Mouse (Mus musculus) midbrain, embryonic 12.5 days (tissue): ENCODE data around the gene Cd248. TPM values are rescaled to one million over a fixed set of nuclear protein-coding genes. Genes with fewer than 3 reads are reported as not detected.

ENCODE experiments used
- ATAC-seq: fragments of 200-750 bp; cut with Nextera tagmentation; 2 replicates; pipeline ENCODE4 v1.8.0; 2017; ENCODE audit warnings: low read depth, moderate TSS enrichment, moderate library complexity; ENCODE audit not compliant: low FRiP score
- H3K27ac ChIP-seq: fragments of 300-500 bp; sonication (generic); replicated peaks from 2 replicates; pipeline ENCODE4 v1.5.1; 2016; ENCODE audit warnings: mild to moderate bottlenecking
- H3K27me3 ChIP-seq: fragments of 300-500 bp; sonication (generic); 2 replicates; pipeline ENCODE4 v1.6.1; 2016; ENCODE audit warnings: mild to moderate bottlenecking
- H3K36me3 ChIP-seq: fragments of 300-500 bp; sonication (generic); 2 replicates; pipeline ENCODE4 v1.6.1; 2016
- H3K4me1 ChIP-seq: fragments of 300-500 bp; sonication (generic); 2 replicates; pipeline ENCODE4 v1.6.1; 2016
- H3K4me2 ChIP-seq: fragments of 300-500 bp; sonication (generic); replicated peaks from 2 replicates; pipeline ENCODE4 v1.6.1; 2016; ENCODE audit warnings: mild to moderate bottlenecking, moderate library complexity
- H3K4me3 ChIP-seq: fragments of 300-500 bp; sonication (generic); 2 replicates; pipeline ENCODE4 v1.5.1; 2016; ENCODE audit warnings: mild to moderate bottlenecking
- H3K9ac ChIP-seq: fragments of 300-500 bp; sonication (generic); replicated peaks from 2 replicates; pipeline ENCODE4 v1.6.1; 2016; ENCODE audit warnings: mild to moderate bottlenecking, moderate library complexity
- H3K9me3 ChIP-seq: fragments of 300-500 bp; sonication (generic); 2 replicates; pipeline ENCODE4 v1.6.1; 2016; ENCODE audit warnings: mild to moderate bottlenecking
- WGBS: fragments of 180-500 bp; shearing (Covaris S2); methylation state at CpG from one replicate; pipeline ENCODE4 v1.1.7; 2016; 5-methylcytosine and 5-hydroxymethylcytosine counted together
- polyA plus RNA-seq: library from polyadenylated mRNA; unstranded; fragments of >200 nt; fragmentation: Nextera tagmentation; extraction: Ambion mirVana; gene quantifications from 2 replicates; pipeline ENCODE4 v1.2.1, GENCODE M21; 2016

Cd248 gene
- polyA plus RNA-seq, 1 experiment from 2014 or later = 31.5 TPM

GRCm38 (mm10) chr19:5056251-5056650 is 11.6 kb upstream of the Cd248 start:
- peaks cover 31% of the 10 kb centered on the region for H3K4me1 ChIP-seq
- whole genome bisulfite sequencing = 10% methylated on average over 6 of the region's 6 CpGs
- no peak overlapping the region for H3K4me2 ChIP-seq

GRCm38 (mm10) chr19:5057876-5058775 is 9.8 kb upstream of the Cd248 start:
- H3K9me3 ChIP-seq = no peaks in the 10 kb centered on the region
- H3K27me3 ChIP-seq = peaks cover 37% of the 10 kb centered on the region
- no peak overlapping the region for H3K4me2 ChIP-seq
- peaks cover 31% of the 10 kb centered on the region for H3K4me1 ChIP-seq
- 0 out of 2 replicates have a peak overlapping the region, but pooled peaks have one; percentile 26 for H3K9ac ChIP-seq
- ATAC-seq = no peak
- no peak overlapping the region for H3K4me3 ChIP-seq
- H3K27ac ChIP-seq = no peak overlapping the region
- no peaks in the 10 kb centered on the region for H3K36me3 ChIP-seq
- 26% methylated on average over 16 of the region's 16 CpGs for WGBS

More at GRCm38 (mm10) chr19:5056251-5056650, 11.6 kb upstream of the Cd248 start:
- peak; percentile 13; the same call in 1 of the 2 replicates for ATAC-seq
- Histone ChIP-seq H3K27ac (no peak overlapping the region), H3K9me3 (no peaks in the 10 kb centered on the region), H3K9ac (no peak overlapping the region), H3K27me3 (peaks cover 56% of the 10 kb centered on the region), H3K4me3 (no peak overlapping the region), H3K36me3 (no peaks in the 10 kb centered on the region)

GRCm38 (mm10) chr19:5058801-5059771 is 8.8 kb upstream of the Cd248 start:
- no peak overlapping the region for H3K27ac ChIP-seq
- WGBS = 9% methylated on average over 10 of the region's 10 CpGs
- no peak overlapping the region for H3K4me2 ChIP-seq
- ATAC-seq = no peak
- 0 out of 2 replicates have a peak overlapping the region, but pooled peaks have one; percentile 26 for H3K9ac ChIP-seq
- H3K4me1 ChIP-seq = peaks cover 31% of the 10 kb centered on the region
- no peak overlapping the region for H3K4me3 ChIP-seq
- peaks cover 27% of the 10 kb centered on the region for H3K27me3 ChIP-seq
- no peaks in the 10 kb centered on the region for H3K9me3 ChIP-seq
- H3K36me3 ChIP-seq = no peaks in the 10 kb centered on the region

GRCm38 (mm10) chr19:5060365-5061330 is 7.2 kb upstream of the Cd248 start:
- no peak overlapping the region for H3K27ac ChIP-seq
- H3K27me3 ChIP-seq = peaks cover 25% of the 10 kb centered on the region
- H3K9ac ChIP-seq = no peak overlapping the region
- no peak overlapping the region for H3K4me2 ChIP-seq
- ATAC-seq = no peak
- 27% methylated on average over 5 of the region's 5 CpGs for WGBS
- peaks cover 31% of the 10 kb centered on the region for H3K4me1 ChIP-seq
- no peak overlapping the region for H3K4me3 ChIP-seq
- no peaks in the 10 kb centered on the region for H3K9me3 ChIP-seq
- H3K36me3 ChIP-seq = no peaks in the 10 kb centered on the region

- 87% methylated on average over 5 of the region's 5 CpGs for WGBS
- no peak overlapping the region for H3K9ac ChIP-seq
- no peak overlapping the region for H3K4me3 ChIP-seq
- H3K27ac ChIP-seq = no peak overlapping the region
- peaks cover 39% of the 10 kb centered on the region for H3K27me3 ChIP-seq
- H3K4me2 ChIP-seq = no peak overlapping the region
- H3K36me3 ChIP-seq = no peaks in the 10 kb centered on the region
- no peak for ATAC-seq
- no peaks in the 10 kb centered on the region for H3K9me3 ChIP-seq
- peaks cover 27% of the 10 kb centered on the region for H3K4me1 ChIP-seq
Observed at GRCm38 (mm10) chr19:5062041-5062440, 5.8 kb upstream of the Cd248 start.

GRCm38 (mm10) chr19:5062446-5062845 is 5.4 kb upstream of the Cd248 start:
- peaks cover 43% of the 10 kb centered on the region for H3K27me3 ChIP-seq
- H3K4me3 ChIP-seq = no peak overlapping the region
- no peaks in the 10 kb centered on the region for H3K9me3 ChIP-seq
- H3K36me3 ChIP-seq = no peaks in the 10 kb centered on the region
- no peak for ATAC-seq
- peaks cover 31% of the 10 kb centered on the region for H3K4me1 ChIP-seq
- no peak overlapping the region for H3K27ac ChIP-seq
- no peak overlapping the region for H3K9ac ChIP-seq
- 79% methylated on average over 6 of the region's 6 CpGs for WGBS
- no peak overlapping the region for H3K4me2 ChIP-seq

GRCm38 (mm10) chr19:5065104-5065503 is 2.8 kb upstream of the Cd248 start:
- Histone ChIP-seq H3K4me1 (peaks cover 41% of the 10 kb centered on the region), H3K9me3 (no peaks in the 10 kb centered on the region), H3K27ac (no peak overlapping the region), H3K36me3 (no peaks in the 10 kb centered on the region), H3K27me3 (peaks cover 62% of the 10 kb centered on the region), H3K9ac (no peak overlapping the region), H3K4me2 (no peak overlapping the region), H3K4me3 (no peak overlapping the region)
- WGBS = 73% methylated on average over 7 of the region's 7 CpGs
- no peak for ATAC-seq

- Histone ChIP-seq H3K9me3 (no peaks in the 10 kb centered on the region), H3K36me3 (no peaks in the 10 kb centered on the region), H3K4me2 (peak overlapping the region; percentile 86), H3K27ac (no peak overlapping the region), H3K4me1 (peaks cover 48% of the 10 kb centered on the region), H3K9ac (peak overlapping the region; percentile 64), H3K27me3 (peaks cover 70% of the 10 kb centered on the region), H3K4me3 (peak overlapping the region; percentile 46)
- no peak for ATAC-seq
- 9% methylated on average over 15 of the region's 15 CpGs for WGBS
Observed at GRCm38 (mm10) chr19:5067040-5067799, 658 bp upstream of the Cd248 start.

GRCm38 (mm10) chr19:5068570-5069234 is 824 bp downstream of the Cd248 start:
- Histone ChIP-seq H3K9me3 (no peaks in the 10 kb centered on the region), H3K4me2 (peak overlapping the region; percentile 86), H3K4me1 (peaks cover 57% of the 10 kb centered on the region), H3K36me3 (no peaks in the 10 kb centered on the region), H3K27ac (no peak overlapping the region), H3K4me3 (peak overlapping the region; percentile 46), H3K27me3 (peaks cover 74% of the 10 kb centered on the region), H3K9ac (peak overlapping the region; percentile 64)
- 42% methylated on average over 21 of the region's 21 CpGs for WGBS
- ATAC-seq = no peak

- no peak overlapping the region for H3K27ac ChIP-seq
- H3K27me3 ChIP-seq = peaks cover 82% of the 10 kb centered on the region
Observed at GRCm38 (mm10) chr19:5069486-5069885, 1.6 kb downstream of the Cd248 start.

More at GRCm38 (mm10) chr19:5069486-5069885, 1.6 kb downstream of the Cd248 start:
- H3K4me1 ChIP-seq = peaks cover 57% of the 10 kb centered on the region
- ATAC-seq = no peak
- no peak overlapping the region for H3K4me3 ChIP-seq
- 88% methylated on average over 5 of the region's 5 CpGs for WGBS
- no peaks in the 10 kb centered on the region for H3K9me3 ChIP-seq
- H3K4me2 ChIP-seq = no peak overlapping the region; the same call in 1 of the 2 replicates
- no peak overlapping the region for H3K9ac ChIP-seq
- H3K36me3 ChIP-seq = no peaks in the 10 kb centered on the region
